Mouse (Mus musculus): Measurements from ENCODE around the gene Ppdpf.

DNA sequence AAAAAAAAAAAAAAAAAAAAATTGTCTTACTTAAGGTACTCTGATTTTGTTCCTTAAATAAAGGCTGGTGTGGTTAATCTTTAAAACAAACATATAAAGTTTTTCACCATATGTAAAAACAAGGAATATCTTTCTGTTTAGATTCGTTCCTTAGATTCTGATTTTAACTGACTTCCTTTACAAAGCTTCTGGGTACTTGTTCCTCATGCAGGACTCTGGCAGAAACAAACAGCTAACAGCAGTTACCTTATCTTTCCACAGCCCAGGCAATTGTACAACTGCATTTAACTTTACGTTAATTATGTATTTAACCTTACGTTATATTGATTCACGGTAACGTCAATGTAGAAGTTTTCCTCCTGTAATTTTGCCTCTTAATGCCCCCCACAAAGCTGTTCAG, 20.6 kb upstream of the Ppdpf start:
- TF ChIP-seq CTCF (IDR thresholded peaks at IDR 0.05; ENCODE audit: low read depth, low read length): no peak
- no peak for TF ChIP-seq POLR2A (IDR thresholded peaks at IDR 0.05; ENCODE audit: extremely low read depth, insufficient read depth, low read length)

Measured in liver, adult 2 months (tissue).